In the genomic region with DNA sequence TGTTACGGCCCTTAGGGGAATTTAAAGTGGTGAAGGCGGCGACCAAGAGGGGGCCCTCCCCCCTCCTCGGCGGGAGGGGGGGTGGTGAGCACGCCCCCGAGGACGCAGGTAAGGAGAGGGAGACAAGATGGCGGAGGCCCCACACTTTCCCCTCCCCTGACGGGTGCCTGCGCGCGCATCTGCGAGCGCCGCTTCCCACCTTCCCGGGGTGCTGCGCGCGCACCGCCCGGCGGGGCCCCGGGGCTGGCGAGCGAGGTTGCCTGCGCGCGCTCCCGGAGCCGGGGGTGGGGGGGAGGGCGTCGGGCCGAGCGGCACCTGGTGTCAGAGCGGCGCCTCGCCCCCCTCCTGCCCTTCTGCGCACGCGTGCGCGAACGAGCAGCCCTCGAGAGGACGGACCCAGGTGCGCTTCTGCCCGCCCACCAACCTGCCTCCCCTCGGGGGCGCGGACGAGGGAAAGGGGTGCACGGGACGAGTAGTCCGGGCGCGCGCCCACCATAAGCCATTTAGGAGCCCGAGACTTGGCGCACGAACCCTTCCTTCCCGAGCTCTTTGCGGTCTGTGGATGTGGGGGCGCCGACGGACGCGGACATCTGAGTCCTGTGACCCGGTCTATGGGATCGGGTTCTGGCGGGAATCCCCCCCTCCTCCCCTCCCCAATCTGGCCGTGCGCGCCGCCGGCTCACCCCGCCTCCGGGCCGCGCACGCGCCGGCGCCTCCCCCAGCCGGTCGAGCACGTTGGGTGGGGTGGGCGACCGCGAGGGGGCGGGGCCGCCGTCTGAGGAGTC, we compare ENCODE assay signal across 8 mouse cellular contexts. TPM values are rescaled to one million over a fixed set of nuclear protein-coding genes. Genes with fewer than 3 reads are reported as not detected.
DNase-seq lines count a peak whose midpoint lies in the region; ATAC-seq lines count a peak whose summit lies in the region.

No protein-coding gene starts in this region.

- peaks cover 25% of the 10 kb centered on the region for H3K36me3 ChIP-seq in hindbrain, embryonic 15.5 days

- WGBS in hindbrain, embryonic 15.5 days, result 0% methylated on average over 64 of the region's 93 CpGs

- H3K27ac ChIP-seq in hindbrain, embryonic 15.5 days (replicated peaks), result peak overlapping the region; percentile 99

- peaks cover 23% of the 10 kb centered on the region for H3K4me1 ChIP-seq in hindbrain, embryonic 15.5 days (replicated peaks)

- H3K4me2 ChIP-seq in hindbrain, embryonic 15.5 days, result peak overlapping the region; percentile 56

- H3K9ac ChIP-seq in hindbrain, embryonic 15.5 days, result peak overlapping the region; percentile 91

- H3K27me3 ChIP-seq in hindbrain, embryonic 15.5 days, result no peaks in the 10 kb centered on the region

- peak; percentile 91 for ATAC-seq in hindbrain, embryonic 15.5 days (ENCODE audit: low FRiP score, low read depth)

- DNase-seq in WW6 (ENCODE audit: low read depth, low spot score), result peak; percentile 77
- DNase-seq in cerebellum, postnatal 36 days, result peak; percentile 77 to 89
- DNase-seq in frontal cortex, postnatal 36 days (ENCODE audit: low spot score in 2 of 2), result peak; percentile 84 to 88
- peak; percentile 83 for DNase-seq in left cerebral cortex, adult 11 months (ENCODE audit: low spot score)
- DNase-seq in lung, postnatal 36 days, result peak; percentile 91
- peak; percentile 92 for DNase-seq in retina, embryonic 14.5 days (ENCODE audit: low spot score)
- DNase-seq in thymus, postnatal 36 days, result peak; percentile 95 to 98

- no peaks in the 10 kb centered on the region for H3K9me3 ChIP-seq in hindbrain, embryonic 15.5 days

- H3K4me3 ChIP-seq in hindbrain, embryonic 15.5 days, result peak overlapping the region; percentile 93

RNA-seq across cellular contexts. Expression of a gene that starts 0.6 kb away (rescaled TPM):
- 57.2 and 57.4 TPM in 2 replicates for polyA plus RNA-seq in hindbrain, embryonic 15.5 days (2015; fragmentation: Nextera tagmentation; extraction: Ambion mirVana)

RNA-seq across cellular contexts. Expression of a gene that starts 7.0 kb away (rescaled TPM):
- 14.7 and 15.6 TPM in 2 replicates for polyA plus RNA-seq in hindbrain, embryonic 15.5 days (2015; fragmentation: Nextera tagmentation; extraction: Ambion mirVana)

RNA-seq across cellular contexts. Expression of a gene that starts 33.4 kb away (rescaled TPM):
- polyA plus RNA-seq in hindbrain, embryonic 15.5 days (2015; fragmentation: Nextera tagmentation; extraction: Ambion mirVana), result 13.9 and 15.4 TPM in 2 replicates

RNA-seq across cellular contexts. Expression of a gene that starts 48.8 kb away (rescaled TPM):
- 7.6 and 10.3 TPM in 2 replicates for polyA plus RNA-seq in hindbrain, embryonic 15.5 days (2015; fragmentation: Nextera tagmentation; extraction: Ambion mirVana)

RNA-seq across cellular contexts. Expression of a gene that starts 53.0 kb away (rescaled TPM):
- 36.9 and 42.8 TPM in 2 replicates for polyA plus RNA-seq in hindbrain, embryonic 15.5 days (2015; fragmentation: Nextera tagmentation; extraction: Ambion mirVana)

Comparison
In these comparisons a context has a peak if more than half of its experiments do, and no peak if none do; other contexts are left out.
1. Peak in every context shown above with its lines: DNase-seq, ATAC-seq, H3K4me3 ChIP-seq and H3K27ac ChIP-seq.